Mouse (Mus musculus) layer of hippocampus, postnatal 10 days (tissue): ENCODE results near the gene Senp2. TPM values are rescaled to one million over a fixed set of nuclear protein-coding genes. Genes with fewer than 3 reads are reported as not detected.

Source experiments
- DNase-seq, 2 experiments: peaks; one replicate each; pipeline ENCODE4 v3.0.0; 2021; ENCODE audit warnings: low spot score in 2 of 2
- total RNA-seq, 2 experiments: library from RNA; stranded (reverse); gene quantifications; 2 replicates each; pipeline ENCODE4 v1.2.3; 2021

Senp2 gene
- total RNA-seq, 2 experiments from 2014 or later, result 69.7 to 70.8 TPM

GRCm38 (mm10) chr16:22091255-22091783 lies 82.0 kb downstream of the Senp2 start:
- DNase-seq, result no peak

DNA sequence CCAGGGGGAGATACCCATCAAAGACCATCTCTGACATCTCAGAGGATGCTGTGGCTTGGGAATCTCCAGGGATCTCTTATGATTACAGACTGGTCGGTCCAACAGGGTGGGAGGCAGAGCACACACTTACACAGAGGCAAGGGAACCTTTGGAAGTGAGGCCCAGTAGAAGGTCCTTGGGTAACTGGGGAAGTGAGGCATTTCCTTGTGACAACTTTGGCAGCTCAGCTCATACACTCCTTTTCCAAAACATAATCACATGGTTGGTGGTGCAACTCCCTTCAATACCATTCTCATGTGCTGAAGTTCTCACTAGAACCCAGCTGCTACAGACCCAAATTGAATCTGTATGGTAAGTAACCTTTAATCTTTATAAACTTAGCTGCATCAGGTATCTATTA lies 86.5 kb downstream of the Senp2 start:
- no peak for DNase-seq

- DNase-seq, result peak in 1 of 2 experiments; percentile 26
These were observed 88.4 kb downstream of the Senp2 start for GRCm38 (mm10) chr16:22097659-22098058.

Other genes starting within 250 kb of the Senp2 start
- 1 to 10 TPM; 1.1 to 1.2 TPM for gene Ehhadh, start 221.7 kb upstream of the Senp2 start, total RNA-seq
- gene Map3k13, start 215.1 kb upstream of the Senp2 start, total RNA-seq, result 10 to 100 TPM; 13.5 to 15.1 TPM
- 10 to 100 TPM; 19.3 to 22.1 TPM for gene Tmem41a, start 61.9 kb upstream of the Senp2 start, total RNA-seq
- under 1 TPM; 0.33 to 0.59 TPM for gene Liph, start 13.8 kb upstream of the Senp2 start, total RNA-seq
- 1 to 10 TPM in 1 of 2 experiments, under 1 TPM in 1; 0.76 to 1.3 TPM for gene Igf2bp2, start 153.8 kb downstream of the Senp2 start, total RNA-seq